Mouse (Mus musculus) heart, postnatal 0 days (tissue): ENCODE measurements at regions not wholly inside any gene's neighbourhood (a gene's known extent, or its start where the extent isn't known, plus 50 kb on each side); places are given as distances from the start of the nearest gene placed in this dataset.

Experiments
- ATAC-seq: fragments of 200-750 bp; cut with Nextera tagmentation; 2 replicates; pipeline ENCODE4 v1.8.0; 2017; ENCODE audit warnings: low read depth, moderate number of reproducible peaks, moderate library complexity; ENCODE audit not compliant: insufficient read depth
- DNase-seq: peaks from one replicate; pipeline ENCODE4 v3.0.0-alpha.2; 2016; ENCODE audit warnings: low spot score
- H3K27ac ChIP-seq: fragments of 300-500 bp; sonication (generic); 2 replicates; pipeline ENCODE4 v1.5.1; 2014; ENCODE audit warnings: low read depth, mild to moderate bottlenecking
- H3K27me3 ChIP-seq: fragments of 300-500 bp; sonication (generic); 2 replicates; pipeline ENCODE4 v1.6.1; 2014; ENCODE audit warnings: low read length, mixed read lengths; ENCODE audit not compliant: control insufficient read depth, insufficient read depth
- H3K36me3 ChIP-seq: fragments of 300-500 bp; sonication (generic); replicated peaks from 2 replicates; pipeline ENCODE4 v1.6.1; 2014; ENCODE audit warnings: low read length, mixed read lengths; ENCODE audit not compliant: control insufficient read depth, insufficient read depth
- H3K4me1 ChIP-seq: fragments of 300-500 bp; sonication (generic); 2 replicates; pipeline ENCODE4 v1.6.1; 2014; ENCODE audit warnings: antibody characterized with exemption; ENCODE audit not compliant: control insufficient read depth, insufficient read depth
- H3K4me2 ChIP-seq: fragments of 300-500 bp; sonication (generic); 2 replicates; pipeline ENCODE4 v1.6.1; 2014; ENCODE audit warnings: low read depth, mild to moderate bottlenecking, low read length, moderate library complexity
- H3K4me3 ChIP-seq: fragments of 300-500 bp; sonication (generic); 2 replicates; pipeline ENCODE4 v1.5.1; 2014; ENCODE audit warnings: low read depth, low read length
- H3K9ac ChIP-seq: fragments of 300-500 bp; sonication (generic); replicated peaks from 2 replicates; pipeline ENCODE4 v1.6.1; 2014; ENCODE audit warnings: low read depth, low read length, mixed read lengths
- H3K9me3 ChIP-seq: fragments of 300-500 bp; sonication (generic); replicated peaks from 2 replicates; pipeline ENCODE4 v1.6.1; 2016; ENCODE audit warnings: low read length; ENCODE audit not compliant: control insufficient read depth
- CTCF ChIP-seq: IDR thresholded peaks from 2 replicates; pipeline ENCODE4 v1.5.1; 2016; ENCODE audit warnings: antibody characterized with exemption, control low read depth, low read depth
- EP300 ChIP-seq: IDR thresholded peaks from 2 replicates; pipeline ENCODE4 v1.6.1; 2016; ENCODE audit warnings: antibody characterized with exemption, low read depth
- WGBS: fragments of 180-500 bp; shearing (Covaris S2); extraction: QIAGEN DNeasy Blood & Tissue Kit; methylation state at CpG from one replicate; pipeline ENCODE4 v1.1.7; 2014; 5-methylcytosine and 5-hydroxymethylcytosine counted together

DNA sequence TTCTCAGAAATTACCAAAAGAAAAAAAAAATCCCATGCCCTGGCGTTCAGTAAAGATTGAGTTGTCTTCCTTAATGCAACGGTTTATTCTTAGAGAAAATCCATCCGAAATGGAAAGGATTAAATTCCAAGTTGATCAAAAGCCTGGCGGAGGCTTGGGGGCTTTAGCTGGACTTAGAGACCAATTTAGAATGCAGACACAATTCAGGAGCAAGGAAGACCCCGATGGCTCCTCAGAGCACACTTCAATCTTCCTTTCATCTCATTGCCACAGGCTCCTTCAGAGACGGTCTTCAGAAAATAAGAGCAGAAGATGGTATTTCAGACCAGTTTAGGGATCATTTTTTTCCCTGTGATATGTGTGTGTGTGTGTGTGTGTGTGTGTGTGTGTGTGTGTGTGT lies 171.8 kb downstream of the Ankrd50 start:
- DNase-seq (no peak), ATAC-seq (no peak)
- H3K9ac ChIP-seq, result no peak overlapping the region
- no peak overlapping the region for H3K27ac ChIP-seq
- no peaks in the 10 kb centered on the region for H3K36me3 ChIP-seq
- H3K4me3 ChIP-seq, result no peak overlapping the region
- 80% methylated on average over 6 of the region's 6 CpGs for WGBS
- H3K4me2 ChIP-seq, result no peak overlapping the region
- TF ChIP-seq CTCF, result no peak
- no peak for TF ChIP-seq EP300
- no peaks in the 10 kb centered on the region for H3K27me3 ChIP-seq
- H3K4me1 ChIP-seq, result peaks cover 15% of the 10 kb centered on the region
- H3K9me3 ChIP-seq, result no peaks in the 10 kb centered on the region

DNA sequence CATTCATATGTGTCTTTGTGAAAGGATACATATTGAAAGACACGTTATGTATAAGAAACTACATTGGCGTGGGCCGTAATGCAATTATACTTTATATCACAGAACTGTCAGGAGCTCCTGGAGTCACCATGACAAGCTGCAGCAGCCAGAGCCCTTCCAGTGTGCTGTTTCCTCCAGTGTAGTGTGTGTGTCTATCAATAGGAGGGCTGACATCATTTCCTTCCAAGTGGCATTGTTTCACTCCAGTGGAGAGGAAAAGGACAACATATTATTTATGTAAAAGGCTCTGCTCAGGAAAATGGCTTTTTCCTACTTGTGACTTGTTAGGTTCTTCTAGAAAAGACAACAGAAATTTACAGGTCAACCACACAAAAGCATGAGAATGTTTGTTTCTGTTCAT lies 172.5 kb downstream of the Ankrd50 start:
- no peak overlapping the region for H3K4me2 ChIP-seq
- H3K27ac ChIP-seq, result peak overlapping the region; percentile 89
- 12% methylated on average over 3 of the region's 3 CpGs for WGBS
- H3K9me3 ChIP-seq, result no peaks in the 10 kb centered on the region
- no peak overlapping the region for H3K9ac ChIP-seq
- no peaks in the 10 kb centered on the region for H3K27me3 ChIP-seq
- H3K4me1 ChIP-seq, result peaks cover 15% of the 10 kb centered on the region
- TF ChIP-seq EP300 (no peak), CTCF (no peak)
- H3K36me3 ChIP-seq, result no peaks in the 10 kb centered on the region
- peak; percentile 80 for DNase-seq
- no peak overlapping the region for H3K4me3 ChIP-seq
- peak; percentile 86 for ATAC-seq

- TF ChIP-seq CTCF (no peak), EP300 (no peak)
- Histone ChIP-seq H3K9me3 (0 out of 2 replicates have a peak, but pooled peaks cover 4% of the 10 kb centered on the region), H3K9ac (no peak overlapping the region), H3K27ac (peak overlapping the region; percentile 69), H3K4me1 (peaks cover 16% of the 10 kb centered on the region), H3K4me2 (no peak overlapping the region), H3K27me3 (no peaks in the 10 kb centered on the region), H3K36me3 (no peaks in the 10 kb centered on the region), H3K4me3 (no peak overlapping the region)
- ATAC-seq (0 out of 2 replicates have a peak, but pooled peaks have one; percentile 28), DNase-seq (peak; percentile 30)
- 53% methylated on average over 11 of the region's 11 CpGs for WGBS
Measured at GRCm38 (mm10) chr3:38299898-38300751, 184.5 kb downstream of the Ankrd50 start.

- DNase-seq (peak; percentile 54), ATAC-seq (peak; percentile 39; the same call in 1 of the 2 replicates)
- 0 out of 2 replicates have a peak, but pooled peaks cover 4% of the 10 kb centered on the region for H3K9me3 ChIP-seq
- no peaks in the 10 kb centered on the region for H3K36me3 ChIP-seq
- no peaks in the 10 kb centered on the region for H3K27me3 ChIP-seq
- no peak overlapping the region for H3K4me3 ChIP-seq
- H3K4me1 ChIP-seq, result peaks cover 16% of the 10 kb centered on the region
- 14% methylated on average over 2 of the region's 2 CpGs for WGBS
- TF ChIP-seq EP300 (no peak), CTCF (no peak)
- peak overlapping the region; percentile 69 for H3K27ac ChIP-seq
- no peak overlapping the region for H3K9ac ChIP-seq
- H3K4me2 ChIP-seq, result no peak overlapping the region
Measured at GRCm38 (mm10) chr3:38299236-38299897, 185.3 kb downstream of the Ankrd50 start.

DNA sequence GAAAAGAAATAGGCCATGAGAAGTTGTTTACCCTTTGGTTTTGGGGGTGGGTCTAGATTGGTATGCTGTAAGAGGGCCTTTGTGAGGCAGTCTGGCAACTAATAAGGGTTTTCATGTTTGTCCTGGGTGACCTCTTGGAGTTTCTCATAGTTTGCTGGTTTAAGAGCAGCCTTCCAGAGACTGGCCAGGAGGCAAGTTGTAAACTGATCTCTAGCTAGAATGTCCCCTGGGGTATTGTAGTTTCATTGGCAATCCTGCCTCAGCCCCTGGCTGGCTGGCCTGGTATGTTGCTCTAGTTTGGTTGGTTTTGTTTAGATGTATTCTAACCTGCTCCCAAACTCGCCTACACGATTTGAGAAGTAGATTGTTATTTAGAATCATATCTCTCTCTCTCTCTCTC lies 187.1 kb downstream of the Ankrd50 start:
- WGBS, result 86% methylated on average over 2 of the region's 2 CpGs
- H3K36me3 ChIP-seq, result no peaks in the 10 kb centered on the region
- H3K4me1 ChIP-seq, result peaks cover 16% of the 10 kb centered on the region
- TF ChIP-seq EP300 (no peak), CTCF (no peak)
- no peaks in the 10 kb centered on the region for H3K9me3 ChIP-seq
- no peak for ATAC-seq
- H3K4me3 ChIP-seq, result no peak overlapping the region
- no peak for DNase-seq
- H3K9ac ChIP-seq, result no peak overlapping the region
- H3K4me2 ChIP-seq, result no peak overlapping the region
- H3K27ac ChIP-seq, result no peak overlapping the region
- no peaks in the 10 kb centered on the region for H3K27me3 ChIP-seq
